Mouse (Mus musculus): ENCODE measurements around the gene Tas2r103. TPM values are rescaled to one million over a fixed set of nuclear protein-coding genes. Genes with fewer than 3 reads are reported as not detected.

Tas2r103 gene
- not detected in 2 replicates for polyA plus RNA-seq (2012; rRNA removed)

DNA sequence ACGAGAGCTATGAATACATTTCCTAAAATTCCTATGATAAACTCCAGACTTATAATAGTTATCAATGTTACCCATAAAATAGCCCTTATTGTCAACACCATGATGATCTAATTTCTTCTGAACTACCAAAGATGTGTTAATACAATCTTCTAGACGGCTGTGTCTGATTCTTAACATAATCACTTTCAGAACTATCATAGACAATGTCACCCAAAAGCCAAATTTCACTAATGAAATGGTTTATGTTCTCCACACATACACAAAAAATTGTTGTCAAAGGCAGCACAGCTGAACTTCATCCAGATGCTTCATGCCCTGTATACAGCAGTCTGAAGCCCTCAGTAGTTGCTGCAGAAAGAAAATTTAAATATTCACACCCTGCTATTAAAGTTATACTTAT is at the start of gene Tas2r103:
Gene Tas2r103, minus strand, starts transcription at position 101 of the 400 bp plus-strand sequence.
- WGBS = 80% methylated on average over 2 of the region's 2 CpGs
- DNase-seq = no peak
- no peaks in the 10 kb centered on the region for H3K4me1 ChIP-seq (ENCODE audit: control insufficient read depth, insufficient read depth, low read length)

DNA sequence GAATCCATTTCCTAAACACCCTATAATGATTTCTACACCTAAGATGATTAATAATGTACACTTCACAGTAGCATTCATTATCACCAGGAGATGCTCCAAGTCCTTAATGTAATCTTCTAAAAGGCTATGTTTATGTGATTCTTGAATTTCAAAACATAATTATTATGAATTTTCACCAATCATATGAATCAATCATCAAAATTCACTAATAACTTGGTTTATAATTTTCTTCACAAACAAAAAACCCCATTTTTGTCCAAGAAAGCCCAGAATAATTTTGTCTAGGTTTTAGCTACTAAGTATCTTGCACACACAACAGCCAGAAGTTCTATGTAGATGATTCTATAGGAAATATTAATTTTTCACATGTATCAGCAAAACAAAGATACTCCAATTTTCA is 18.8 kb upstream of the Tas2r103 start, which contains the start of gene Tas2r140:
Gene Tas2r140, minus strand, starts transcription at position 101 of the 400 bp plus-strand sequence.
- H3K4me3 ChIP-seq (replicated peaks; ENCODE audit: insufficient read depth, low read depth, low read length) = no peak within 1 kb of the TSS
- TF ChIP-seq POLR2A (IDR thresholded peaks at IDR 0.05; ENCODE audit: borderline replicate concordance, insufficient read depth, low read length) (no peak), CTCF (IDR thresholded peaks at IDR 0.05; ENCODE audit: borderline replicate concordance, insufficient read depth, low read depth, low read length) (no peak)
- H3K4me1 ChIP-seq (ENCODE audit: control insufficient read depth, insufficient read depth, low read length) = no peaks in the 10 kb centered on the region
- DNase-seq = no peak
- H3K27me3 ChIP-seq (ENCODE audit: control insufficient read depth, insufficient read depth, low read length) = no peaks in the 10 kb centered on the region
- no peak within 1 kb of the TSS for H3K27ac ChIP-seq (ENCODE audit: insufficient read depth, low read length)

More for the DNA sequence above, at the start of gene Tas2r103:
- H3K27me3 ChIP-seq (ENCODE audit: control insufficient read depth, insufficient read depth, low read length) = no peaks in the 10 kb centered on the region
- TF ChIP-seq POLR2A (IDR thresholded peaks at IDR 0.05; ENCODE audit: borderline replicate concordance, insufficient read depth, low read length) (no peak), CTCF (IDR thresholded peaks at IDR 0.05; ENCODE audit: borderline replicate concordance, insufficient read depth, low read depth, low read length) (no peak)
- no peak within 1 kb of the TSS for H3K27ac ChIP-seq (ENCODE audit: insufficient read depth, low read length)
- H3K4me3 ChIP-seq (replicated peaks; ENCODE audit: insufficient read depth, low read depth, low read length) = no peak within 1 kb of the TSS

Other genes starting within 250 kb of the Tas2r103 start
- not detected in 2 replicates for gene Tas2r117, start 234.3 kb downstream of the Tas2r103 start, polyA plus RNA-seq (2012; rRNA removed)
- gene Tas2r123, start 190.0 kb downstream of the Tas2r103 start, polyA plus RNA-seq (2012; rRNA removed) = not detected in 2 replicates
- not detected in 2 replicates for gene Tas2r116, start 181.7 kb downstream of the Tas2r103 start, polyA plus RNA-seq (2012; rRNA removed)
- not detected in 2 replicates for gene Tas2r110, start 169.1 kb downstream of the Tas2r103 start, polyA plus RNA-seq (2012; rRNA removed)
- gene Tas2r113, start 144.1 kb downstream of the Tas2r103 start, polyA plus RNA-seq (2012; rRNA removed) = not detected in 2 replicates
- not detected in 2 replicates for gene Tas2r125, start 127.5 kb downstream of the Tas2r103 start, polyA plus RNA-seq (2012; rRNA removed)
- not detected in 2 replicates for gene Tas2r129, start 86.0 kb downstream of the Tas2r103 start, polyA plus RNA-seq (2012; rRNA removed)
- gene Tas2r131, start 79.2 kb downstream of the Tas2r103 start, polyA plus RNA-seq (2012; rRNA removed) = not detected in 2 replicates
- gene Tas2r109, start 56.1 kb downstream of the Tas2r103 start, polyA plus RNA-seq (2012; rRNA removed) = not detected in 2 replicates
- gene Tas2r140, start 18.7 kb upstream of the Tas2r103 start, polyA plus RNA-seq (2012; rRNA removed) = not detected in 2 replicates
- 82.1 and 84.5 TPM in 2 replicates for gene Smim10l1, start 67.8 kb upstream of the Tas2r103 start, polyA plus RNA-seq (2012; rRNA removed)